Mouse (Mus musculus): ENCODE measurements around the gene Gm20696.
A peak's percentile ranks its signal among the peaks of the same experiment; 100 is the strongest.

Gm20696 gene

GRCm38 (mm10) chr6:99521038-99521640, 145.5 kb downstream of the Gm20696 start:
- peak; percentile 63 to 64 for DNase-seq (ENCODE audit: low spot score in 2 of 2)

GRCm38 (mm10) chr6:99520676-99521037, 145.9 kb downstream of the Gm20696 start:
- DNase-seq (ENCODE audit: low spot score in 2 of 2): no peak

GRCm38 (mm10) chr6:99519806-99520675, 146.6 kb downstream of the Gm20696 start:
- DNase-seq (ENCODE audit: low spot score in 2 of 2): peak in 1 of 2 experiments; percentile 29

- no peak for DNase-seq (ENCODE audit: low spot score in 2 of 2)
Measured at GRCm38 (mm10) chr6:99519052-99519451, 147.5 kb downstream of the Gm20696 start.

GRCm38 (mm10) chr6:99515667-99516199, 150.9 kb downstream of the Gm20696 start:
- DNase-seq (ENCODE audit: low spot score in 2 of 2): no peak

- no peak for DNase-seq (ENCODE audit: low spot score in 2 of 2)
Measured at GRCm38 (mm10) chr6:99511862-99512261, 154.7 kb downstream of the Gm20696 start.

GRCm38 (mm10) chr6:99509189-99509592, 157.4 kb downstream of the Gm20696 start:
- DNase-seq (ENCODE audit: low spot score in 2 of 2): peak in 1 of 2 experiments; percentile 35

- DNase-seq (ENCODE audit: low spot score in 2 of 2): no peak
Measured at GRCm38 (mm10) chr6:99506816-99507215, 159.8 kb downstream of the Gm20696 start.

- no peak for DNase-seq (ENCODE audit: low spot score in 2 of 2)
Measured at GRCm38 (mm10) chr6:99503741-99504140, 162.9 kb downstream of the Gm20696 start.

GRCm38 (mm10) chr6:99502727-99503126, 163.9 kb downstream of the Gm20696 start:
- DNase-seq (ENCODE audit: low spot score in 2 of 2): no peak

GRCm38 (mm10) chr6:99502314-99502713, 164.3 kb downstream of the Gm20696 start:
- DNase-seq (ENCODE audit: low spot score in 2 of 2): no peak

- no peak for DNase-seq (ENCODE audit: low spot score in 2 of 2)
Measured at GRCm38 (mm10) chr6:99500570-99501270, 165.9 kb downstream of the Gm20696 start.

- no peak for DNase-seq (ENCODE audit: low spot score in 2 of 2)
Measured at GRCm38 (mm10) chr6:99498082-99498481, 168.5 kb downstream of the Gm20696 start.

GRCm38 (mm10) chr6:99496114-99496513, 170.5 kb downstream of the Gm20696 start:
- DNase-seq (ENCODE audit: low spot score in 2 of 2): no peak

- DNase-seq (ENCODE audit: low spot score in 2 of 2): no peak
Measured at GRCm38 (mm10) chr6:99492937-99493336, 173.7 kb downstream of the Gm20696 start.

GRCm38 (mm10) chr6:99491979-99492544, 174.5 kb downstream of the Gm20696 start:
- no peak for DNase-seq (ENCODE audit: low spot score in 2 of 2)

- no peak for DNase-seq (ENCODE audit: low spot score in 2 of 2)
Measured at GRCm38 (mm10) chr6:99491146-99491545, 175.5 kb downstream of the Gm20696 start.

- DNase-seq (ENCODE audit: low spot score in 2 of 2): no peak
Measured at GRCm38 (mm10) chr6:99489900-99490648, 176.5 kb downstream of the Gm20696 start.

GRCm38 (mm10) chr6:99489423-99489822, 177.2 kb downstream of the Gm20696 start:
- DNase-seq (ENCODE audit: low spot score in 2 of 2): no peak

GRCm38 (mm10) chr6:99485884-99486640, 180.5 kb downstream of the Gm20696 start:
- DNase-seq (ENCODE audit: low spot score in 2 of 2): peak; percentile 11 to 23
